Mouse (Mus musculus) thymus, postnatal 4 days (tissue): ENCODE measurements at regions not wholly inside any gene's neighbourhood (a gene's known extent, or its start where the extent isn't known, plus 50 kb on each side); places are given as distances from the start of the nearest gene placed in this dataset.
A peak's percentile ranks its signal among the peaks of the same experiment; 100 is the strongest.
"Not testable (repeated sequence)": the region's sequence is repeated elsewhere in the genome, so short reads cannot be mapped to it uniquely, and the experiment has no call there.

Experiments
- DNase-seq: peaks from one replicate; pipeline ENCODE4 v3.0.0; 2021

DNA sequence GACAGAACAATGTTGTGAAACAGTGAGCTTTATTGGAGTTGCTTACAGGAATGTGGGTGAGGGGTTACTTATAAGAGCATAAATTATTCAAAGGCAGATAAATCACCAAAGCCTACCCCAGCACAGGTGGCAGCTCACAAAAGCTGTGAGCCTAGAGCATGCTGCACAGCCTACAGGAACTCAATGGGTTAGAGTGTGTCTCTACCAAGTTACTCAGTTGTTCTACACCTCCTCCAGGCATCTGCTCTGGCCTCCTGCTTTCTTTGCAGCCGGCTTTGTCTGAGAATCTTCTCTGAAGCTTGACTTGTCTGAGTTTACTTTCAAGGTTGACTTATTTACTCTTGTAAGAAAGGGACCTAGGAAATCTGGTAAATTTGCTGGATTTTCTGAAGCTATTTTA is 336.5 kb downstream of the Fscb start:
- DNase-seq = no peak

DNA sequence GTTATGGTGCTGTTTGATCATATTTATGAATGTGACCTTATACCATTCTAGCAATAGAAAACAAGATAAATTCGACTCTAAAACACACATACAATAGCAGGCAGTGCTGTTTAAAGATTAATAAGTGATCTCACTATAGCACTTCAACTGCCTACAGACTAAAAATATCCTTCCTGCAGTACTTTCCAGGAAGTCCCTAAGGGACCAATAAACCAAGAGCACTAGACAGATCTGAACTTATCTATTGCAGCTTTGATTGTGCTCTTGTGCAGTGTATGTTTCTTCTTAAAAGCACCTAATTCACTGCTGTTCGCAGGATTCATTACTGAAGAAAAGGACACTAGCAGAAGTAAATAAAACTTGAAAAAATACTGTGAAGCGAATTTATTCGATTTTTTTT is 358.1 kb downstream of the Fscb start:
- no peak for DNase-seq

DNA sequence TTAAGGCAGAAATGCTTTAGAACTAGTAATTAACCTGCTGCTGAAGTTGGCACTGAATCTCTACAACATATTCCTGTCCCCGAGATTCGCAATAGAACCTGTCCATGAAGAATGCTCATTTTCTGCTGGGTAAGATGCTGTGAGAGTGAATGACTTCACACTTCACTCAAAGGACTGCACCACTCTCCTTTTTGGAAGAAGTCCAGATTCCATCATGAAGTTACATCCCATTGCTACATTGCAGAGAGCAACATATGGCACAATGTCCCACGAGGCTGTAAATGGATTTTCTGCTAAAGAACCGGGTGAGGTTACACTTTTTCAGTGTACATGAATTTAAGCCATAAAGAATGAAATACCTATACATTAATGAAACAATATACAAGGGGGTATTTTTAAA is 360.0 kb downstream of the Fscb start:
- no peak for DNase-seq

DNA sequence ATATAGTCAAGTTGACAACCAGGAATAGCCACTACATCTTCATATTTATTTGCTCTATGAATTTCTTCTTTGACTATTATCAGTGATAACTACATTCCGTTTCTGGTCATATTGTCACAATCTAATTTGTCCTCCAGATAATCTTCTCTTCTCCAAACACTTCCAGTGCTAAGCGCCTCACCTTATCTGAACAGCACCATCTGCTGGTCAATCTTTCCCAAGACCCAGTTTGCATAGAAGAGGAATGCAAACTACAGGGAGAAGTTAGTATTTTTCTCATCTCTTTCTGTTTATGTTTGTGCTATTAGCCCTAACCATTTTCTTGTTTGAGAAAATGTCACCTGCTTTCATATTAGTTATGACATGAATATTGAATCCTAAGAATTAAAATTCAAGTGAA is 370.3 kb downstream of the Fscb start:
- DNase-seq = peak; percentile 2

DNA sequence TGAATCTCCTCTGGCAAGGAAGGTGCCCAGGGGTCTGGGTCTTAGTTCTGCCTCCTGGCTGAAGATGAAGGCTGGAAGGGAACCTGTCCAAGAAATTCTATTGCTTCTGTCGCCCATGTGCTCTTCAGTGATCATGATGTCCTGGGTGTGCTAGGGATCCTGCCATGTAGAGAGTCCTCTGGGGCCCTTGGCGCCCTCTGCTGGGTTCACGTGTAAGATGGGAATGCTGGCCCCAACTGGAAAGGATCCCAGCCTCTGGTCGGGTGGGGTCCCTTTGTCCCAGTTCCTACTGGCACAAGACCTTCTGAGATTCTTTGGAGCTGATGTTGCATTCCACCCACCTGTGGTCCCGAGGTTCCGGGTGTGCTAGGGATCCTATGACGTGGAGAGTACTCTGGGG is 397.7 kb downstream of the Fscb start:
- DNase-seq = no peak

DNA sequence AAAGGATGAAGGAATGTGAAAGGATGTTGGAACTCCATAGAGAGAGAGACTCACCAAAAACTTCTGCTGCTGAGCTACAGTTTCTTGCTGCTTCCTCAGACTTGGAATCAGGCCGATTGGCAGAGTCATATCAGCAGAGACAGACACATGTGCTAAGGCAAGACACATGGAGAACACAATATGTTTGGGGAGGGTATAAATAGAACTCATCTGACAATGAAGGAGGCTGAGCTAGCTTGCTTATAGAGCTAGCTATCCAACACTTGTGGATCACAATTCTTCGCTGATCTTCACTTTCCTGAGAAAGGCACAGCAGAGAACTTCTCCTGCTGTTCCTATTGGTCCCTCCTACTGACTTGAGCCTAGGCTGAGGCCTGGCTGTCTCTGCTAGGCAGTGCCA is 429.0 kb downstream of the Fscb start:
- DNase-seq = no peak

DNA sequence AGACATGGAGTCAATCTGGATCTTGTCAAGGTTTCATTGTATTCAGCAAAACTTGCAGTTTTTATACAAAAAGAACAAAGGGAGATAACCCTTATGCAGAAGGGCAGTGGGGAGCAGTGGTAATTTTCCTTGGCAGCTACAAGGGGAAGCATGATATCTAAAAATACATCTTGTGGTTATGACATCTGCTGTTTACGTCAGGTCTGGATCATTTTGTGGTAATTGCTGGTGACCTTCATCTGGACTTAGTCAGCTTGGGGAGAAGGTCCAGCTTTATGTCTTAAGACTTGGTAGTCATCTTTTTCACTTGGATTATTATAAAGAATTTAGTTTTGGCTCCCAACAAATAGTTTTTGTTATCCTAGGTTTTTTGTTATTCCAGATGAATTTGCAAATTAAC is 465.9 kb downstream of the Fscb start:
- DNase-seq = not testable (repeated sequence)
